Mouse (Mus musculus) forebrain, embryonic 13.5 days (tissue): ENCODE measurements around the gene Ssh2. TPM values are rescaled to one million over a fixed set of nuclear protein-coding genes. Genes with fewer than 3 reads are reported as not detected.

Experiments
- ATAC-seq: fragments of 200-750 bp; cut with Nextera tagmentation; 2 replicates; pipeline ENCODE4 v1.8.0; 2017
- H3K27ac ChIP-seq: fragments of 300-500 bp; sonication (generic); 2 replicates; pipeline ENCODE4 v1.5.1; 2015; ENCODE audit warnings: inconsistent platforms, mild to moderate bottlenecking, moderate library complexity
- H3K27me3 ChIP-seq: fragments of 300-500 bp; sonication (generic); 2 replicates; pipeline ENCODE4 v1.6.1; 2015; ENCODE audit warnings: mild to moderate bottlenecking, inconsistent platforms
- H3K36me3 ChIP-seq: fragments of 300-500 bp; sonication (generic); 2 replicates; pipeline ENCODE4 v1.6.1; 2015; ENCODE audit warnings: mild to moderate bottlenecking, inconsistent platforms; ENCODE audit not compliant: poor library complexity, severe bottlenecking
- H3K4me1 ChIP-seq: fragments of 300-500 bp; sonication (generic); 2 replicates; pipeline ENCODE4 v1.6.1; 2015; ENCODE audit warnings: inconsistent platforms
- H3K4me2 ChIP-seq: fragments of 300-500 bp; sonication (generic); 2 replicates; pipeline ENCODE4 v1.6.1; 2015; ENCODE audit warnings: inconsistent platforms, mild to moderate bottlenecking, moderate library complexity
- H3K4me3 ChIP-seq: fragments of 300-500 bp; sonication (generic); 2 replicates; pipeline ENCODE4 v1.5.1; 2015; ENCODE audit warnings: mild to moderate bottlenecking, inconsistent platforms
- H3K9ac ChIP-seq: fragments of 300-500 bp; sonication (generic); 2 replicates; pipeline ENCODE4 v1.6.1; 2015; ENCODE audit warnings: mild to moderate bottlenecking, inconsistent platforms
- H3K9me3 ChIP-seq: fragments of 300-500 bp; sonication (generic); replicated peaks from 2 replicates; pipeline ENCODE4 v1.6.1; 2016; ENCODE audit warnings: inconsistent platforms
- WGBS: fragments of 180-500 bp; shearing (Covaris S2); methylation state at CpG from one replicate; pipeline ENCODE4 v1.1.7; 2015; 5-methylcytosine and 5-hydroxymethylcytosine counted together
- polyA plus RNA-seq: library from polyadenylated mRNA; unstranded; fragments of >200 nt; fragmentation: Nextera tagmentation; extraction: Ambion mirVana; gene quantifications from 2 replicates; pipeline ENCODE4 v1.2.1, GENCODE M21; 2015

Ssh2 gene
- polyA plus RNA-seq, 1 experiment from 2014 or later = 13.9 TPM

GRCm38 (mm10) chr11:77461856-77462255 lies 245.8 kb downstream of the Ssh2 start:
- peak overlapping the region; percentile 62 for H3K9ac ChIP-seq
- H3K27ac ChIP-seq = no peak overlapping the region
- no peaks in the 10 kb centered on the region for H3K9me3 ChIP-seq
- H3K4me3 ChIP-seq = peak overlapping the region; percentile 55
- peaks cover 13% of the 10 kb centered on the region for H3K4me1 ChIP-seq
- peaks cover 63% of the 10 kb centered on the region for H3K27me3 ChIP-seq
- 4% methylated on average over 6 of the region's 6 CpGs for WGBS
- peak overlapping the region; percentile 100 for H3K4me2 ChIP-seq
- no peak for ATAC-seq
- H3K36me3 ChIP-seq = peaks cover 8% of the 10 kb centered on the region

- peak within 1 kb of the TSS; percentile 100 for H3K4me2 ChIP-seq
- H3K27me3 ChIP-seq = peaks cover 69% of the 10 kb centered on the region
- peak; percentile 28; the same call in 1 of the 2 replicates for ATAC-seq
- H3K9me3 ChIP-seq = no peaks in the 10 kb centered on the region
- under 1% methylated on average over 68 of the region's 73 CpGs for WGBS
- H3K4me3 ChIP-seq = peak within 1 kb of the TSS; percentile 55
- H3K4me1 ChIP-seq = peaks cover 13% of the 10 kb centered on the region
- peaks cover 8% of the 10 kb centered on the region for H3K36me3 ChIP-seq
- H3K27ac ChIP-seq = no peak within 1 kb of the TSS
- peak within 1 kb of the TSS; percentile 62 for H3K9ac ChIP-seq
These were observed 246.4 kb downstream of the Ssh2 start, which contains the start of gene Coro6 for GRCm38 (mm10) chr11:77462283-77463100. TSS of gene Coro6 (plus strand) at chr11:77462411.

DNA sequence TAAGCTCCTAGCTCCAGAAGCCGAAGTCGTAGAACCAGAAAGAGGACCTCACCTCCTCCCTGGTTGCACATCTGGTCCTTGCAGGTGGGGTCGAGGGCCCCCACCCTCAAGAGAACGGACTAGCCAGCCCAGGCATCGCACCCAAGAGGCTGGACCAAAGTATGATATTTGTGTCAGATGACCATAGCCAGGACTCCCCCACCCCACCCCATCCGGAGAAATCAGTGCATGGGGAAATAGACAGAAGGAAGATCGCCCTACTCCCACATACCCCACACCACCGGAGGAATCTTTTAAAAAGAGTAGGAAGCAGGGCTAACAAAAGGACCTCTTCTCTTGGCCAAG lies 247.0 kb downstream of the Ssh2 start:
- Histone ChIP-seq H3K4me1 (peaks cover 18% of the 10 kb centered on the region), H3K9me3 (no peaks in the 10 kb centered on the region), H3K27me3 (peaks cover 74% of the 10 kb centered on the region), H3K27ac (no peak overlapping the region), H3K9ac (peak overlapping the region; percentile 62; the same call in 1 of the 2 replicates), H3K4me2 (peak overlapping the region; percentile 100), H3K4me3 (peak overlapping the region; percentile 55), H3K36me3 (peaks cover 5% of the 10 kb centered on the region; the same call in 1 of the 2 replicates)
- 49% methylated on average over 8 of the region's 8 CpGs for WGBS
- ATAC-seq = no peak

DNA sequence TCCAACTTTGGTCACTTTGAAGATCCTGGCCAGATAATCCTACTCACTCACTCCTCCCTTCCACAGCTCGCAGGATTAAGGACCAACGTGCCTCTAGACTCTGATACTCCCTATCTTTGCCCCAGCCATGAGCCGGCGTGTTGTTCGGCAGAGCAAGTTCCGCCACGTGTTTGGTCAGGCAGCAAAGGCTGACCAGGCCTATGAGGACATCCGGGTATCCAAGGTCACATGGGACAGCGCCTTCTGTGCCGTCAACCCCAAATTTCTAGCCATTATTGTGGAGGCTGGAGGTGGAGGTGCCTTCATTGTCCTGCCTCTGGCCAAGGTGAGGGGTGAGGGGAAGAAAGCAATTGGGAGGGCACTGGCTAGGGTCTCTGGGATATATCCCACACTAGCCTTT lies 247.7 kb downstream of the Ssh2 start:
- H3K9ac ChIP-seq = no peak overlapping the region
- H3K36me3 ChIP-seq = peaks cover 5% of the 10 kb centered on the region; the same call in 1 of the 2 replicates
- WGBS = 74% methylated on average over 10 of the region's 10 CpGs
- H3K4me3 ChIP-seq = no peak overlapping the region
- no peak overlapping the region for H3K4me2 ChIP-seq
- peaks cover 74% of the 10 kb centered on the region for H3K27me3 ChIP-seq
- no peaks in the 10 kb centered on the region for H3K9me3 ChIP-seq
- ATAC-seq = no peak
- H3K4me1 ChIP-seq = peaks cover 19% of the 10 kb centered on the region
- no peak overlapping the region for H3K27ac ChIP-seq

DNA sequence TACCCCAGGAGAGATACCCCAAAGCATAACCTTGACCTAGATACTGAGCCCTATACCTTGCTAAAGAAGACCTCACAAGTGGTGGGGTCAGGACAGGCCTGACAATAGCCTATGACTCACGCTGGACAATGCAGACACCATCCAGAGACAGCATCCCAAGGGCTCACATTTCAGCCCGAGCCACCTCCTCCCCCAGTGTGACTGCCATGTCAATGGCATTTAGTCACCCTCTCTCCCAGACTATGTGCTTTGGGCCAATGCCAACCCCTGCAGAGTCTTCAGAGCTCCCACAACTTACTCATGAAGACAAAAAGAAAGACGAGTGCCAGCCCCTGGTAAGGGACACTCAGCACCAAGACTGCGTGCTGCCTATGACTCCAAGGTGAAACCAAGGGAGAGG lies 248.6 kb downstream of the Ssh2 start:
- no peak for ATAC-seq
- Histone ChIP-seq H3K4me1 (peaks cover 19% of the 10 kb centered on the region), H3K27me3 (peaks cover 74% of the 10 kb centered on the region), H3K36me3 (0 out of 2 replicates have a peak, but pooled peaks cover 2% of the 10 kb centered on the region), H3K4me2 (no peak overlapping the region), H3K4me3 (no peak overlapping the region), H3K9me3 (no peaks in the 10 kb centered on the region), H3K27ac (no peak overlapping the region), H3K9ac (no peak overlapping the region)
- WGBS = 62% methylated on average over 4 of the region's 4 CpGs

DNA sequence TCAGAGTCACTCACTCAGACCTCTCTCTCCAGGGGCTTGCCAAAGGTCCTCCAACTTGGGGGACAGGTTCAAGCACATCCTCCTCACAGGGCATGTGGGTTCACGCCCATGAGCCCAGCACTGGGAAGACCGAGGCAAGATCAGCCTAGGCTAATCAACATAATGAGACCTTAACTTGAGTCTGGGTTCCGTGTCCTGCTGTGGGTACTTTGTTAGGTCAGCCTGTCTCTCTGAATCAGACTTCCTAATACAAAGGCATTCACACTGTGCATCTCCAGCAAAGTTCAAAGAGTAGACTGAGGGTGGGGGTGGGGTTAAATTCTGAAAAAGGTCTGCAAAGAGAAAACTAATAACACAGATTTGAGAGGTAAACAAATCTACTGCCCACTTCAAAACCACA lies 249.0 kb downstream of the Ssh2 start:
- 39% methylated on average over 3 of the region's 3 CpGs for WGBS
- Histone ChIP-seq H3K27me3 (peaks cover 74% of the 10 kb centered on the region), H3K27ac (no peak overlapping the region)

DNA sequence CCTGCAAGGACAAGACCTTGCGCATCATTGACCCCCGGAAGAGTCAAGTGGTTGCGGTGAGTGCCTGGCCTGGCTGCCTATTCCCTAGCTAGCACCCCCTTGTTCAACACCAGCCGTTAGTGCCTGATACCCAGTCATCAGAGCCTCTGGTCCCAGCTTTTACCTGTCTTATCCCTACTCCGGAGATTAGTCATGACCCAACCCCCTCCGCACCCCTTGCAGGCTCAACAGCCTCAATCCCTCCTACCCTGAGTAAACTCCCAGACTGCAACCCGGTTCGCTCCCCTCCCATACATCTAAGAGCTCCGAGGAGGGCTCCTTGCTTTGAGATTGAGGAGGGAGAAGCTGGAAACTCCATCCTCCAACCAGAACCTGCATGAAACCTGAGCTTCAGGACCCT lies 250.5 kb downstream of the Ssh2 start:
- H3K27ac ChIP-seq = no peak overlapping the region
- H3K27me3 ChIP-seq = peaks cover 62% of the 10 kb centered on the region
- no peak for ATAC-seq
- H3K4me3 ChIP-seq = no peak overlapping the region
- H3K36me3 ChIP-seq = peaks cover 16% of the 10 kb centered on the region
- 41% methylated on average over 9 of the region's 9 CpGs for WGBS
- H3K9me3 ChIP-seq = no peaks in the 10 kb centered on the region
- H3K4me1 ChIP-seq = peaks cover 19% of the 10 kb centered on the region
- H3K9ac ChIP-seq = no peak overlapping the region
- H3K4me2 ChIP-seq = no peak overlapping the region

More for the DNA sequence above, 249.0 kb downstream of the Ssh2 start:
- Histone ChIP-seq H3K36me3 (peaks cover 2% of the 10 kb centered on the region; the same call in 1 of the 2 replicates), H3K9ac (no peak overlapping the region), H3K4me2 (no peak overlapping the region), H3K4me1 (peaks cover 19% of the 10 kb centered on the region), H3K9me3 (no peaks in the 10 kb centered on the region), H3K4me3 (no peak overlapping the region)
- ATAC-seq = no peak

GRCm38 (mm10) chr11:77467157-77467556 lies 251.1 kb downstream of the Ssh2 start:
- H3K4me2 ChIP-seq = no peak overlapping the region
- H3K9ac ChIP-seq = no peak overlapping the region
- no peak overlapping the region for H3K4me3 ChIP-seq
- 0 out of 2 replicates have a peak, but pooled peaks have one; percentile 13 for ATAC-seq
- peaks cover 22% of the 10 kb centered on the region for H3K36me3 ChIP-seq
- H3K27ac ChIP-seq = no peak overlapping the region
- 4% methylated on average over 24 of the region's 25 CpGs for WGBS
- peaks cover 14% of the 10 kb centered on the region for H3K4me1 ChIP-seq
- H3K27me3 ChIP-seq = peaks cover 56% of the 10 kb centered on the region
- no peaks in the 10 kb centered on the region for H3K9me3 ChIP-seq

DNA sequence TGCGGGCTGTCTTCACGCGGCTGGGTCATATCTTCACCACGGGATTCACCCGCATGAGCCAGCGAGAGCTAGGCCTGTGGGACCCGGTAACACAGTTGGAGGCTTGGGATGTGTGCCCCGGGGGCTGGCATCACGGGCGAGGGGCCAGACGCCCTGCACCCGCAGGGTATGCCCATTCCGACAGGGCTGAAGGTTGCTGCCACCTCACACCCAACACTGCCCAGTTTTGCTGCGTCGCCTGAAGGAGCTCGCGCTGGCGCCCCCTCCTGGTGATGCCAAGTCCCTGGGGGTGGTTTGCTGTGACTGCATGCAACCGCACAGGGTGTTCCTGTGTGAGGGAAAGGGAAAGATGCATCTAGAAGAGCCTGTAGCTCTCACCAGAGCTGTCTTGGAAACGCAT lies 251.7 kb downstream of the Ssh2 start:
- Histone ChIP-seq H3K9ac (no peak overlapping the region), H3K9me3 (no peaks in the 10 kb centered on the region), H3K4me2 (peak overlapping the region; percentile 34; the same call in 1 of the 2 replicates), H3K4me3 (no peak overlapping the region), H3K36me3 (peaks cover 28% of the 10 kb centered on the region), H3K27ac (no peak overlapping the region), H3K4me1 (peaks cover 8% of the 10 kb centered on the region), H3K27me3 (peaks cover 50% of the 10 kb centered on the region)
- 10% methylated on average over 20 of the region's 20 CpGs for WGBS
- ATAC-seq = no peak; the same call in 1 of the 2 replicates

DNA sequence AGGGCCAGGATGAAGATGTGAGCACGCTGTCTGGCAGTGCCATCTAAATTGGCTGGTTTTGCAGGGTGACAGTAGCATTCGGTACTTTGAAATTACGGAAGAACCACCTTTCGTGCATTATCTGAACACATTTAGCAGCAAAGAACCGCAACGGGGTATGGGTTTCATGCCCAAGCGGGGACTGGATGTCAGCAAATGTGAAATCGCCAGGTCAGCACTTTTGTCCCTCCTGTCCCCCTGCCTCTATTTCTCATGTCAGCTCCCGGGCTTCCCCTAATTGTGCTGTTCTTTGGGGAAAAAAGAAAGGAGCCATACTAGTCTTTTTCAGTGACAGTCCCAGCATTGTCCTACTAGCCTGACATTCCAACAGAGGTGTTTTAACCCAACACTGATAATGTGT lies 252.3 kb downstream of the Ssh2 start:
- WGBS = 83% methylated on average over 9 of the region's 9 CpGs
- peaks cover 35% of the 10 kb centered on the region for H3K36me3 ChIP-seq
- no peak for ATAC-seq

DNA sequence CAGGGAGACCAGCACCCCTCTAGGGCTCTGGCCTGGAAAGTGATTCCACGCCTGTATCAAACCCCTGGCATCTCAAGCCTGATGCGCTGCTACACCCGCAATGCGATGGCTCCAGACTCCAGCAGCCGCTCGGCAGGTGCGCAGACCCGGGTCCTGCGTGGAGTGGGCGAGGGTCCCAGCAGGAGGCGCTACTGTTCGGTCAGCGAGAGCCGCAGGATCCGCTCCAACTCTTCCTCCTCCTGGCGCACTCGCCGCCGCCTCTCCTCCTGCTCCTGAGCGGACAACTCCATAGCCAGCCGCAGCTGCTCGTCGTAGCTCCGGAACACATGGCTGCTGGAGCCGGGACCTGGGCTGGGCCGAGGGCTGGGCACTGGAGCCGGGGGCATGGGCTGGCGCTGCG lies 255.3 kb downstream of the Ssh2 start:
- Histone ChIP-seq H3K4me1 (peaks cover 6% of the 10 kb centered on the region), H3K9me3 (no peaks in the 10 kb centered on the region)
- 79% methylated on average over 29 of the region's 29 CpGs for WGBS

More for the DNA sequence above, 252.3 kb downstream of the Ssh2 start:
- Histone ChIP-seq H3K4me3 (no peak overlapping the region), H3K27me3 (peaks cover 44% of the 10 kb centered on the region), H3K4me1 (peaks cover 6% of the 10 kb centered on the region), H3K27ac (no peak overlapping the region), H3K9ac (no peak overlapping the region), H3K9me3 (no peaks in the 10 kb centered on the region), H3K4me2 (no peak overlapping the region)

DNA sequence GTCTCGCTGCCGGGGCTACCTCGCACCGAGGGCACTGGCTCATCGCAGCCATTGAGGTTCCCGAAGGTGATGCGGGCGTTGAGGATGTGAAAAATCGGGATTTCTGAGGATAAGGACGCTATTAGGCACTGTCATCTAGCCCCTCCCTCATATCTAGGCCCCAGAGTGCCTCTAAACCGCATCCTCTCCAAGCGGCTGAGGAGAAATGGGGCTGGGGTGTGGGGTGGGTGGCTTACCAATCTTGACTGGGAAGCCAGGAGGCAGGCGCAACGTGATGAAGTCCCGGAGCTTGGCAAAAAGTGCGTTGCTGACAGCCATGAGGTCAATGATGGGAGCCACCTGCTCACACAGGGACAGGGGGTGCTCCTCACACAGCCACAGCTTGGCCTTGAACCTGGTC lies 256.7 kb downstream of the Ssh2 start:
- H3K27me3 ChIP-seq = peaks cover 2% of the 10 kb centered on the region
- H3K36me3 ChIP-seq = peaks cover 70% of the 10 kb centered on the region
- H3K4me2 ChIP-seq = no peak overlapping the region
- no peaks in the 10 kb centered on the region for H3K9me3 ChIP-seq
- H3K4me3 ChIP-seq = no peak overlapping the region
- H3K27ac ChIP-seq = no peak overlapping the region
- H3K4me1 ChIP-seq = peaks cover 4% of the 10 kb centered on the region
- WGBS = 92% methylated on average over 16 of the region's 16 CpGs
- H3K9ac ChIP-seq = no peak overlapping the region
- ATAC-seq = no peak

More for the DNA sequence above, 255.3 kb downstream of the Ssh2 start:
- Histone ChIP-seq H3K4me2 (no peak overlapping the region), H3K4me3 (no peak overlapping the region), H3K9ac (no peak overlapping the region), H3K27ac (no peak overlapping the region), H3K27me3 (peaks cover 16% of the 10 kb centered on the region), H3K36me3 (peaks cover 60% of the 10 kb centered on the region)
- ATAC-seq = no peak
